Mouse (Mus musculus) kidney, postnatal 4 days (tissue): Measurements from ENCODE around the gene Bank1.
A peak's percentile ranks its signal among the peaks of the same experiment; 100 is the strongest.

Source experiments
- DNase-seq, 2 experiments: peaks; one replicate each; pipeline ENCODE4 v3.0.0; 2021; ENCODE audit warnings: mixed read lengths in 2 of 2

The Bank1 gene

DNA sequence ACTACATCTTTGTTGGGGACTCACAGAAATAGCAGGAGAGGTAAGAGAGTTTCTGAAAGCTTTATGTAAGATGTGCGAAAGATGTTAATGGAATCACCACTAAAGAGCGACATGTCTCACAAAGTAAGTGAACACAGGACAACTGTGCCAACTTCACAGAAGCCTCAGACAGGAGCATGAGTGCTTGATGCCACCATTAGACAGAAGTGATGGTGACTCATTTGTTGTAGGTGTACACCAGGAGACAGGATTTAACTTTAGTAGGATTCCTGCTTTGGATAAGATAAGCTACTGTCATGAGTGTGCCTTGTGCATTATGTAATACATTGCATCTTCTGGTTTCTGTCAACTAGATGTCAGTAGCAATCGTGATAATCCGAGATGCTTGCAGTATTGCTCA is 74.3 kb downstream of the Bank1 start:
- DNase-seq, result no peak

DNA sequence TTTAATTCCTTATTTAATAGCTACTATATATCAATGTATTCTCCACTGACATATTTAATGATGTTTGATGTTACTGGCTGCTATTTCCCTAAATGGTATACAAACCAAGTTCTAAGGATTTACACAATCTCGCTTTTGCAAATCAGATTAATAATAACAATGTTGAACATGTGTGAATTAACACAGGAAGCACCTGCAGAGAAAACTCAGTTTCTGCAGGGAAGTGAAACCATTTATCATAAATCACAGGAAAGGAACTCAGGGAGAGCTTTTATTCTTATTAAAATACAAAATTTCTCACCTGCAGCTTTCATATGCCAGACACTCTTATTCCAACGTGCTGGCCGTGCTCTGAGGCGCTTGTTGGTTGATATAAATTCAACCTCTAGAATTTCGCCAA is 78.5 kb downstream of the Bank1 start:
- no peak for DNase-seq

DNA sequence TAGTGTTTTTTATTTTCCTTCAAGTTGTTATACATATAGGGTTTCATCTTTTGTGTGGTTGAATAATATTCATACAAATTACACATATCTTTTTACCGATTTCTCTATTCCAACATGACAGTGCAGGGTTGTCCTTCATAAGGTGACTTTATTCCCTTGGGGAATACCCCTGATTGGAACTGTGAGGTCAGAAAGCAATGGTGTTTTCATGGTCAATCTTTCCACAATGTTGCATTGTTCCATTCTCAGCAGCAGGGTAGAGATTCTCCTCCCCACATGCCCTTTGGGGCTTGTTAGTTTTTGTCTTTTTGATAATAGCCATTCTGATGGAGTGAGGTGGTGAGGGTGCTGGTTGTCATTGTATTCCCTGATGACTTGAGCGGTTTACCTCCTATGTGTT is 80.9 kb downstream of the Bank1 start:
- DNase-seq, result no peak

DNA sequence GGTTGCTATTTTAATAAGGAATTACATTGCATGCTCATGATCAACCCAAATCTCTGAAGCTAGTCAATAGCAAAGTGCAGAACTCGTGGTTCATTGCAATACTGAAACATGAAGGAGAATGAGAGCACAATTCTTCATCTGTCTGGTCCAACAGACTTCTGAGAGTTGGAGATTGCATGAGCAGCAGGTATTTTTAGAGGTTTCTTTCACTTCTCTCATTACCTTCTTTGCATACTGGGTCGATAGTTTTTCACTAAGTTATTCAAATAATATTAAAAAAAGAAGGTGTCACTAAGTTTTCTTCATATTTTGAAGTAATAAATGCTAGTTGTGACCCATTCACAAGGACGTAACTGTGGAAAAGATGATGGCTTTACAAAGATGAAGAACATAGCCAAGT is 87.1 kb downstream of the Bank1 start:
- DNase-seq, result no peak

DNA sequence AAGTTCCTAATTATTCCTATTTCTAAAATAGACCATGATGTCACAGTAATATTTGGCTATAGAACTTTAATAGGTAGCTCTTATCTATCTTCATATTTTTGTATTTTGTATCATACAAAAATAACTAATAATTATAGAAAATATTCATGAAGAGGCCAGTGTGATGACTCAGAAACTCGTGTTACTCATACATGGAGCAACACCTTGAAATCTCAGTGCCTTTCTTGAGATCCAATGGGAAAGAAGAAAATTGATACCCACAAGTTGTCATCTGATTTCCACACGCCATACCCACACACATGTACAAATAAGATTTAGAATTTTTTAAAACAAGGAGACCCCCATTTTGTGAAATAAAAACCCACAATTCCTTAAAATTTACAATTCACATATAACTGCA is 92.4 kb downstream of the Bank1 start:
- DNase-seq, result no peak

DNA sequence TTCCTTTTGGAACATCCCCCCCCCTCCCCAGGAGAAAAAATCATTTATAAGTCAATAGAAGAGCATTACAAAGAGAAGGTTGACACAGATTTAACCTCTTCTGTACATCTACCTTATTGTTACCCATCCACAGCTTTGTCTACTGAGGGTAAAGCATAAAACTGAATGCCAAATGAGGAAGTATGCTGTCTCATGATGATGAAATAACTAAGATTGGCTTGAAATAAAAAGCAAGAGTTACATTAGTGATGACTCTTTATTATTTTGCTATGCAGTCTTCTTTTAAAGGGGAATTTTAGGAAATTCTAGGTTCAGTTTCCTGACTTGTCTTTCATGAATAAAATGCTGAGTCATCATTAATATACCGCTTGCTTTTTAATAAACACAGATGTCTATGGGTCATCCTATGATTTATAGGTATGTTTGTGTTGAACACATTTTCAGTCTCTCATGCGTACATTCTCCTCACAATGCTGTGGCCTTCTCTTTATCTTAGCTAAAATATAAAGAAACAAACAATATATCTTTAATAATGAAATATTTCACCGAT is 95.2 kb downstream of the Bank1 start:
- DNase-seq, result no peak

DNA sequence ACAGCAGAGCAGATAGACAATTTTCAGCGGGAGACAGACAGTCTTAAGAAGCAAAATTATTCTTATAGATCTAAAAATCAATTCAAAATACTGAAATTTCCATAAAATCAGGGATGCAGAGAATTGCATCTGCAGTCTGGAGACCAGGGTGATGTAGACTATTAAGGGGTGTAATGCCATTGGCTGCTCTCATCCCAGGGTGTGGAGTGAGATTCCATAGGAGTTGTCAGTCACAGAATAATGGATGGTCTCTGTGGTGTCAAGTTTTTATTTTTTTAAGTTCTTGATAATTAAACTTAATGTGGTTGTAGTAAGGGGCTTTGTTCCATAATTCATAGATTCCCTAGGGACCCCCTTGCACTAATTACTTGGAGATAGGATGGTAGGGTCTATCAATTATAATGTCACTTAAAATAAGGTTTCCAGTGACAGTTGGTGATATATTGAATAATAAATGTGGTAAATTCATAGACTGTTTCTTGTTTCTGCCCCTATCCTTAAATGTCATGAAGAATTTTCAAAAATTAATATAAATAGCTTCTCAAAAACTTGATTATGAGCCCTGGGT is 136.1 kb downstream of the Bank1 start:
- DNase-seq, result no peak

DNA sequence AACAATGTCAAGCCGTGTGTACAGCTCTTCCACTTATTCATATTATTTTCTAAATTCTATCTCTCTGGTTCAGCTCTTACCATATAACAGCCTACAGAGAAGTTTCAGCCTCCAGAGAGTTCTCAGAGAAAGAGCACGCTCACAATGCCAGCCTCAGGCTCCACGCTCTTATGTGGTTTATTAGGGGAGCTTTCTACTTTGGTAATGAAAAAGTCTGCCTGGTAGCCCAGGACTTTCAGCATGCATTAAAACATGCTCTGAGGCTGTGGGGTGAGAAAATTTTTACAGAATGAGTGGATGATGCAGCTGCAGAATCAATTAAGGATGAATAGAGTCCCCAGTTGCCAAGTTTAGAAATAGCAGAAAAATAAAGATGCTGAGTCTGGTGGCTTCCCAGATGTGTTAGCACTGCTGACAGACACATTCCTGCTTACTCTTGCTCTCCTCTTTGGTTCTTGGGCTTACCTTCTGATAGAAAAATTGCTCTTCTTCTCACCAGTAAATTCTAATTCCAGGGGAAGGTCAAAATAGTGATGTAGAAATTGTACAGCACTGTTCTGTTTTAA is 139.2 kb downstream of the Bank1 start:
- no peak for DNase-seq

DNA sequence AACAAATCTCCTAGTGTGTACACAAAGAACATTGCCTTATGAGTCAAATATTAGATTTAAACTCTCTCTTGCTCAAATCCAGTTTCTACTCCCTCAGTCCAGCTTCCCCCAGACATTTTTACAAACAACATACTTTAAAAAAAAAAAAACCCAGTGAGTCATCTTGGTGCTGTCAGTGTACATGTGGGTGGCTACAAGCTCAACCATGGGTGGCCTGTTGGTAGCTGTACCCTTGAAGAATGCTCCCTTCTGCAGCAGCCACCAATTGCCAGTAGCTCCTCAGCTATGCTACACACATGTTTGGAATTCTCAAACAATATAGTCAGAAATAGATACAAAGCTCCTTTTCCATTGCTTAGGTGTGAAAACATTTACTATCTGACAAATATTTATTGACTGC is 154.2 kb downstream of the Bank1 start:
- no peak for DNase-seq

DNA sequence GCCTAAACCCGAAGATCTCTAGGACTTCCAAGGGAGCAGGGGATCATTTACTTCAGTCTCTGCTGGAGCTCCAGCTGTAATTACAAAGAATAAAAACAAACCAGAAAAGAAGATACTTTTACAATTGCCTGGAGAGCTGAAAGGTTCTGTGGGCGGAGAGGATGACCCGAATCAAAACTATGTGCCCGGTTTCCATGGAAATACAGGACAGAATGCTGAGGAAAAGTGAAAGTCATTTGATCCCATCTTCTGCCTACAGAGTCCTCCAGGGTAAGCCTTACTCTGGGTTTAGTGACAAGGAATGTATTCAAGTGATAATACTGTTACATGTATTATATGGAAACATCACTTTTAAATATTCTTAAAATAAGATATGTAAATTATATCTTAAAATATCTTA is 157.8 kb downstream of the Bank1 start:
- no peak for DNase-seq

DNA sequence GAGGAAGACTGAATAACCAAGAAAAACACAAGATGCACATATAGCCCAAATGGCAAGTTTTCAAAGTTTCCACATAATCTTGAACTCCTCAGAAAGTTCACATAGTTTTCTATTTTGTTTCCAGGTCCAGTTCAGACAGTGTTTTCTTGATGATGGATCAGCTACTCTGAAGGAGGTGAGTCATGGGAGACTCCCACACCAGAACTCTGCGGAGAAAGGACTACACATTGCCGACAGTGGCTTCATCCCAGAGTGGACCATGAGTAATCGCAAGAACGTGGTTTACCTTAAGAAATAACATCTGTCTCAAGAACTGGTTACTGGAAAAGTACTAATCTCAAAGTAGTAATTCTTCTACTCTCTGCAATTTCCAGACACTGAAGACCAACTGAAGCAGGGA is 159.2 kb downstream of the Bank1 start:
- no peak for DNase-seq

DNA sequence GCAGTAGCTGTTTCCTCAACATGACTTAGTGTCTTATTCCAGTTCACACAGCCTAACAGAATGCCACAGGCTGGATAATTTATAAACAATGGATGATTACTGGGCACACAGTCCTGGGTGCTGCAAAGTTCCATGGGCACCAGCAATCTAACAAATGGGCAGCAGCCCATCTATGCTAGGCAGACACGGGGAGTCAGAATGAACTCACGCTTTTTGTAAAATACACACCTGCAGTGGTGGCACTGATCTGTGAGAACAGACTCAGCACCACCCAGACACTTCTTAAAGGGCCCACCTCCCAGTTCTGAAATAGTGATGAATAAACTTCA is 159.9 kb downstream of the Bank1 start:
- no peak for DNase-seq

DNA sequence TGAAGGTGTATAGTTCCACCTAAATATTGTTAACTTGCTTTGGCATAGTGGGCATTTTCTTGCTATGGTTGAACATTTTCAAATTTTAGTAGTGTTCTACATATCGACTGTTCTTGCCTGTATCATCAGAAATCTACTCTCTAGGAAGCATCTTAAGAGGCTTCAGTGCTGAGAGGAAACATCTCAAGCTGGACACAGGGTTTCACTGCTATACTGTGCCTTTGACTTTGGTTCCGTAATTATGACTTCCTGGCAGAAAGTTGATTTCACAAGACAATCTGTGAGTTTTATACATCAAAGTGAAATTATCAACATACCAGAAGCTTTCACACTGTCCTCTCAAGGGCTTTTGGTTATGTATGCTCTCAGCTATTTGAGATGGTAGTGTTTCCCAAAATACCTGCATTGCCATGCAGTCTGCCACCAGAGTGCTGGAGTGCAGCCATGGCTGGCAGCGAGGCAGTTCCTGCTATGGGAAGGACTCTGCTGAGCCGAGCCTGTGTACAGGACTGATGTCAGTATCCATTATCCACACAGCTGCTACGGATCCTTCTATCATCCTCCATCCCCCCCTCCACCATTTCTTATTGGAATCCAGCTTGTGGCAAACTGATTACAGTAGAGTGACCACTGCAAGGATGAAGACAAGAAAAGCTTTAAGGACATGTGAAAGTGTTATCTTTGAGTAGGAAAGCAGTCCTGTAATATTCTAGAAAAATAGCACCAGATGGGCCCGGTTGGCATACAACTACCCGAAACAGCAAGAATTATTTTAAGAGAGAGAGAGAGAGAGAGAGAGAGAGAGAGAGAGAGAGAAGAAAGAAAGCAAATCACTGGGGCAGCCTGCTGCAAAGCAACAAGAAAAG is 160.5 kb downstream of the Bank1 start:
- DNase-seq, result peak in 1 of 2 experiments; percentile 5

DNA sequence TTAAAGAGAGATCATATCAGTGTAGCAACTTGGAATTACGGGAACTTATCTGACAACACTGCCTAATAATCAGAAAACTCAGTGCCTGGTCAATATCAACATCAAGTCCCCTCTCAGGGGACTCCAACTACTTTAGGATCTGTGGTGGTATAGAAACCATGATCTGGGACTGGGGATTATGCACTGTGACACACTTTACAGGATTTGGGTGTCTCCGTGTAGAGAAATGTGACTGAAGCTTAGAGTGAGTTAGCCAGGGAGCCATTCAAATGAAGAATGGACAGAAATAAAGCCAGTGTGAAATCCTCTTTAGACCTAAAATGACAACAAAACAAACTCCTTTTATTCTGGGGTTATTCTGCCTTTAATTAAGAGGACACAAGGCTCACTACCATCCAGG is 167.8 kb downstream of the Bank1 start:
- DNase-seq, result no peak

DNA sequence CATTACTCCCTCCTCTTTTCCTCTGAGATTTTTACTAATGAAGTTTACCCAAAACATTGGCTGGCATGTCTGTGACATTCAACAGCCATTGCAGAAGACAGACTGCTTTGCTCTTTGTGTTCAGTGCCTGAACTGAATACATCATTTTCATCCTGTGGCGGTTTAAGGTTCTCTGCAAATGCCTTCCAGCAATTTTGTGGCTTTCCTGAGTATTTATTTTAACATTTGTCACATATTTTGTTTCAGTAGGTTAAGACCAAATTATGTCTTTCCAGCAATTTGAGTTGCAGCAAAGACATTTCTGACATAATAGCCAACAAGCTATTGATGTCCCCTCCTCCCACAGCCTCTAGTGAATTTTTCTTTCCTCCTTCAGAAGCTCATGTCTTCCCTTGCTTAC is 170.3 kb downstream of the Bank1 start:
- no peak for DNase-seq

DNA sequence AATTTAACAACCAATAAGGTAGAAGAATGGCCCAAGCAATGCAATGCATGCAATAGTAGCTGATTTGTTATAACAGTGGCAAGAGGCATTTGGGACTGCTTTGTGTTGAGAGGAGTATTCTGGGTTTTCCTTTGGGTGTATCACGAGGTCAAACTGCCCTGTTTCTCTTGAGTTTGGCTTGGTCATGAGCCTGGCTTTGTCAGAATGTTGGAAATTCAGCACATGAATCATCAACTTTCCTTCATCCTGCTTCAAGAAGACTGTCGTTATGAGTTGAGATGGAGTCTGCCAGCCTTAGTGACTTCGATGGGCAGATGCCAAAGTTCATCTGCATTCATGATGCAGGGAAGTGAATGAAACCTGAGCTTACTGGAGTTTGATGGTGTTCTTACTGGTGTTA is 175.0 kb downstream of the Bank1 start:
- DNase-seq, result no peak

DNA sequence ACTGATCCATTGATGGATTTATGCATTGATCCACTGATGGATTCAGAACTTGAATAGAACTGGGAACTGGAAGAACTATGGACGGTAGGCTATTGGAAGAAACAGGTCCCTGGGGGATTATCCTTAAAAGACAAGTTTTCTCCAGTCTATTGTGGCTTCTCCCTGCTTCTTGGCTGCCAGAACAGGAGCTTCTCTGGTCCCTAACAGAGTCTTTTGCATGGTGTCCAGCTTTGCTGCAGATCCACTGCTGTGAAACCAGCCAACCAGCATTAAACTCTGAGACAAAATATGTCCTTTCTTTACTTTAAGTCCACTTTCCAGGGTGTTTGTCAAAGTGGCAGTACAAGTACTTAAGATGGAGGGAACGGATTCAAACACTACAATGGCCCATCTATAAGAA is 178.7 kb downstream of the Bank1 start:
- no peak for DNase-seq

DNA sequence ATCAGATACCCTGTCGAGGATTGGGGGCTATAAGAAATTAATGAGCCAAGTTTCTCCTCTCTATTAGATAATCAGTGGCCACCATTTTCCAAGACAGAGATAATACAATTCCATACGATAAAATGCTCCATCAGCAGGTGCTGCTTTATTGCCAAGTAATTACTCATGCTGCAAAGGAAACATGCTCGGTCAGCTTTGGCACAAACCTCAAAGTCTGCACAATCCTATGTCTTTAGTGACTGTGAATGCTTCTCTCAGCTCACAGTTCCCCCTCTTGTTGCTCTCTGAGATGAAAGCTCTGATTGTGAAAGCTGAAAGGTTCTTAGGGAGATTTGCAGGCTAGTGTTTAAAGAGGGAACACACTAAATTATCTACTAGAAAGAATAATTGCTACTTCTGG is 193.9 kb downstream of the Bank1 start:
- no peak for DNase-seq

DNA sequence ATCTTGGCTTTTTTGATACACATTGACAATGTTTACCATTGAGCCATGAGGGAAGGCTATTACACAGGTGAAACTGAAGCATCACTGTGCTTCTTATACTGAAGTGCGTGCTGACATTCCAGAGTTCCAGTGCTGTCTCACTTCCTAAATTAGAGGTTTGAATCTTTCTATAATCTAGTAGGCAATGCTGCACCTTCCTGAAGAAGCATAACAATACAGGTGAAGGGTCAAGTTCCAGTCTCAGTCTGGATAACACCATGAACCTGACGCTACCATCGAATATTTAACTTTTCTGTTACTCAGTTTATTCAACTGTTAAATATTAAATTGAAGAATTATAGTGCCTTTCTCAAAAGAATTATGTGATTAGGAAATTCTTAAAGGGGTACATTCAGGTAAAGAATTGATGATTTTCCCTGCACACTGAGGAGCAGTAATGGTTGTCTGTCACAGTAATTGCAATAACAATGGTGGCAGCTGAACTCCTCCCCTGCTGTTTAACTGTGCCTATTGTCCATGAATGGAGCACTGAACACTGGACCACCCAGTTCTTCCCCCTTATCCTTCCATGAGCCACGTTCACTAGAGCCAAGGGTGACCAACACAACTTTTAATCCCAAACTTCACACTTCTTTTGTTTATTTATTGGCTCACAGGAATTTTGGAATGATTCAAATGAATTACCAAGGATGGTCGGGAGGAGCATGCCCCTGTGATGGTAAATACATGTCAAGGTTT is 210.2 kb downstream of the Bank1 start:
- no peak for DNase-seq

DNA sequence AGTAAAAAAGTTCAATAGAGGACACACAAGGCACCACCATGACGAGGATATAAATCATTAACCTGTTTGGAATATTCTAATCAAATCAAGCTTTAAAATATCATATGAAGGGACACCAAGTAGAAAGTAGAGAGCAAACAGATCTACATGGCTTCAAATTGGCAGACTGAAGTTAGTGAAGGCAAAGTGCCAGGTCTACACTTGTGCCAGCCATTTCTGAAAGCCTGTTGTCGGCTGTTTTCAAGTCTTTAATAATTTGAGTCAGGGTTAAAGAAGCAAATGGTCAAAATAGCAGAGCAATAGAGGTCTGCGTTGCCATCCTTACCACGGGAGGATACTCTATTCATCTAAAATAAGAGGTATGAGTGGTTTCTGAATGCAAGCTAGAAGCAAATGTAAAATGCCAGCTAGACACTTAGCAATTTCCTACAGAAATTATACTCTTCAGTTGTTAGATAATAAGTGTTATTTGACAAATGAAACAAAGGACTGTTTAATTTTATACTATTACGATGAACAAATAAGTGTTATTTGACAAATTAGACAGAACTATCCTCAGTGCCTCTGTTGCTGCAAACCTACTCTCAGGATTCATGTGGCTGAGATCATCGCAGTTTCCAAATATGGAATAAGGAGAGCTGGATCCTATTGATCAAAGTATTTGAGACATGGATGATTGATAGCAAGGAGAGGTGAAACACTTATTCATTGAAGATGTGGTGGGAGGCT is 216.3 kb downstream of the Bank1 start:
- no peak for DNase-seq

DNA sequence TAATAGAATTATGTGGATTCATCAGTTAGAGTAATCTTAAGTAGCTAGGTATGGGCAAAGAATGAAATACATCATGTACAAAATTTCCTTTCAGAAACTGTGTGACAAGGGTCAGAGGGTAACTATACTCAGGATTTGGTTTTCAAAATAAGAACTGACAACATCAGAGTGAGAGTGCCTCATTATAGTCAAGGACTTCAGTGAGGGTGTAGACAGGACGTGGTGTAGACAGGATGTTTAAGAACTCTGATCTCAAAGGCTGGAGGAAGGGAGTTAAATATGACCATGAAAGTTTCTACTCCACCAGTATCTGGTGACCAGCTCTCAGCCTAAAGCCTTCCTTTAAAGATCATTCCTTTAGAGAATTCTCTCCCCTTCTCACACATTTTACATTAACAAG is 219.4 kb downstream of the Bank1 start:
- no peak for DNase-seq

DNA sequence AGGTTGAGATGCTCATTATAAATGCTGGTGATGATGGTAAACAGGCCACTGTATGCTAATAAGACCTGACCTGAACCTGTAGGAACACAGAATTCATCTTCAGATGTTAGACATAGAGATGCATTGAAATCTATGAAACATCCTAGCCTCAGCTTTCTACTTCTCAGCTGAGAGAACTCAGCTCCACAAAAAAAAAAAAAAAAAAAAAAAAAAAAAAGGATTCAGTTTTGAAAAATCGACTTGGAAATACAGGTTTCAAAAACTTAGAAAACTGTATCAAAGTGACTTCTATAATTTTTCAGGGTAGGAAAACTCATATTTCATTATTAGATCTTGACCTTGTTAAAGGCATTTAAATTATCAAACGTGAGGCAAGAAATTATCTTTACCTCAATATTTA is 222.5 kb downstream of the Bank1 start:
- DNase-seq, result no peak

DNA sequence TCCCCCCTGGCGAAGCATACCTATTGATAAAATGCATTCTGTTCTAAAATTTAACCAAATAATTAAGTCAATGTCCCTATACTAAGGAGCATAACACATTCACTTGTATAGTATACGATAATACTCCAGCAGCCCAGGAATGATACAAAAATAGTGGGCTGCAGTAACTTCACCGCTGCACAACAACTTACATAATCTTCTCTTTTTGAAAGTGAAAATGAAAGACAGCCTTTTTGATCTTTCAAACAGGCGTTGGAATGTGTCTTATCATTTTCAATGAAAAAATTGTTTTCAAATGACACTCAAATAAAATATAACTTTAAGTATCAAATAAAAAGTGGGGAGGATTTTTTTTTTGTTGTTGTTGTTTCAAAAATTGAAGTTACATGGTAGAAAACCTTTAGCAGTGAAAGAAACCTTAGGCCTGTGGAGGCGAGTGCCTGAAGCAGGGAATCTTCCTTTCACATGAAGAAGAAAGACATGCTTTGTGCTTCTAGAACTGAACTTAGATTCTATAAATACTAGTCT is 224.8 kb downstream of the Bank1 start:
- no peak for DNase-seq
